In genomic region chr1:131964100-131964499, GRCm38 (mm10) we compare ENCODE assay signal across 8 mouse cellular contexts. TPM values are rescaled to one million over a fixed set of nuclear protein-coding genes. Genes with fewer than 3 reads are reported as not detected.
DNase-seq lines count a peak whose midpoint lies in the region; ATAC-seq lines count a peak whose summit lies in the region.

No protein-coding gene starts in this region.

- peaks cover 47% of the 10 kb centered on the region for H3K4me1 ChIP-seq in kidney, embryonic 15.5 days
- peaks cover 48% of the 10 kb centered on the region for H3K4me1 ChIP-seq in neural tube, embryonic 13.5 days (replicated peaks)

- no peak overlapping the region; the same call in 1 of the 2 replicates for H3K9ac ChIP-seq in kidney, embryonic 15.5 days
- H3K9ac ChIP-seq in neural tube, embryonic 13.5 days: no peak overlapping the region; the same call in 1 of the 2 replicates

- no peak overlapping the region for H3K27ac ChIP-seq in kidney, embryonic 15.5 days
- no peak overlapping the region for H3K27ac ChIP-seq in neural tube, embryonic 13.5 days (replicated peaks)

- ATAC-seq in kidney, embryonic 15.5 days (replicated peaks; ENCODE audit: low FRiP score): no peak
- no peak for ATAC-seq in neural tube, embryonic 13.5 days (ENCODE audit: low read depth)
- ATAC-seq in monocyte, adult 5-6 weeks (replicated peaks; ENCODE audit: insufficient number of reproducible peaks, low FRiP score, low TSS enrichment, poor library complexity, severe bottlenecking): no peak

- WGBS in kidney, embryonic 15.5 days: 39% methylated on average over 5 of the region's 5 CpGs
- WGBS in neural tube, embryonic 13.5 days: 35% methylated on average over 5 of the region's 5 CpGs

- no peaks in the 10 kb centered on the region for H3K36me3 ChIP-seq in kidney, embryonic 15.5 days
- no peaks in the 10 kb centered on the region for H3K36me3 ChIP-seq in neural tube, embryonic 13.5 days

- H3K4me3 ChIP-seq in kidney, embryonic 15.5 days (replicated peaks): peak overlapping the region; percentile 83
- peak overlapping the region; percentile 86 for H3K4me3 ChIP-seq in neural tube, embryonic 13.5 days

- no peaks in the 10 kb centered on the region for H3K9me3 ChIP-seq in kidney, embryonic 15.5 days (replicated peaks)
- no peaks in the 10 kb centered on the region for H3K9me3 ChIP-seq in neural tube, embryonic 13.5 days

- peaks cover 56% of the 10 kb centered on the region for H3K27me3 ChIP-seq in kidney, embryonic 15.5 days
- peaks cover 34% of the 10 kb centered on the region for H3K27me3 ChIP-seq in neural tube, embryonic 13.5 days

- no peak for DNase-seq in kidney, postnatal 4 days
- DNase-seq in heart, adult 9 months (ENCODE audit: low spot score in 2 of 2): peak; percentile 56 to 61
- DNase-seq in kidney, postnatal 14 days: peak; percentile 39
- DNase-seq in thymus, postnatal 36 days: no peak
- no peak for DNase-seq in right cerebral cortex, adult 18-20 months

- peak overlapping the region; percentile 100 for H3K4me2 ChIP-seq in kidney, embryonic 15.5 days
- peak overlapping the region; percentile 99 for H3K4me2 ChIP-seq in neural tube, embryonic 13.5 days

RNA-seq across cellular contexts. Expression of gene Slc45a3, which starts 1.3 kb away (rescaled TPM):
- 7.9 and 9.1 TPM in 2 replicates for polyA plus RNA-seq in kidney, embryonic 15.5 days (2015; fragmentation: Nextera tagmentation; extraction: Ambion mirVana)
- polyA plus RNA-seq in neural tube, embryonic 13.5 days (2015; fragmentation: Nextera tagmentation; extraction: Ambion mirVana): 4.7 and 5.9 TPM in 2 replicates
- not detected in 3 replicates for total RNA-seq in monocyte, adult 5-6 weeks (2017)

RNA-seq across cellular contexts. Expression of gene Elk4, which starts 43.3 kb away (rescaled TPM):
- 24.1 and 25.8 TPM in 2 replicates for polyA plus RNA-seq in kidney, embryonic 15.5 days (2015; fragmentation: Nextera tagmentation; extraction: Ambion mirVana)
- polyA plus RNA-seq in neural tube, embryonic 13.5 days (2015; fragmentation: Nextera tagmentation; extraction: Ambion mirVana): 13.1 and 14.2 TPM in 2 replicates
- total RNA-seq in monocyte, adult 5-6 weeks (2017): 94.2 to 198 TPM (median 109 TPM) in 3 replicates

RNA-seq across cellular contexts. Expression of gene Nucks1, which starts 53.8 kb away (rescaled TPM):
- 85.7 and 93.2 TPM in 2 replicates for polyA plus RNA-seq in kidney, embryonic 15.5 days (2015; fragmentation: Nextera tagmentation; extraction: Ambion mirVana)
- 52.3 and 57.8 TPM in 2 replicates for polyA plus RNA-seq in neural tube, embryonic 13.5 days (2015; fragmentation: Nextera tagmentation; extraction: Ambion mirVana)
- total RNA-seq in monocyte, adult 5-6 weeks (2017): 79.3 to 93.1 TPM (median 86.9 TPM) in 3 replicates

Comparison
In these comparisons a context has a peak if more than half of its experiments do, and no peak if none do; other contexts are left out.
1. DNase-seq: peak in heart, adult 9 months (2 of 2) and kidney, postnatal 14 days (single experiment); none in kidney, postnatal 4 days (0 of 2), thymus, postnatal 36 days (0 of 2) and right cerebral cortex, adult 18-20 months (single experiment).